8 mouse cellular contexts compared by ENCODE assay signal in the genomic region with DNA sequence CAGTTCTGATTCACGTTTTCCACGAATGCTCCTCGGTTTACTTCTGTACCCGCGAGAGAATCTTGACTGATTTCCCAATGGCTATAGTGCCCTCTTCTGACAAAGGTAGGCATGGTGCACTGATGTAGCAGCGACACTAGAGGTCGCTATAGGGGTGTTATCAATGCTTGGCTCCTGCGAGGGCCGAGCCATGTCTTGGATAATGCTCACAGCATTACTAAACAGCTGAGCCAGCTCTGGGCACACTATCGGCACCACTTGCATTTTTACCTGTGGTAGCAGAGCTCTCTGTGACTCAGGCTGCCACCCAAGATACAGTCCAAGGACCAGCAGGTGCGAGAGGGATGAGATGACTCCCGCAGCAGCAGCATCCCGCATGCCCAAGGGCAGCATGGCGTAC. TPM values are rescaled to one million over a fixed set of nuclear protein-coding genes. Genes with fewer than 3 reads are reported as not detected.
DNase-seq lines count a peak whose midpoint lies in the region; ATAC-seq and TF ChIP-seq lines count a peak whose summit lies in the region.

No protein-coding gene starts in this region.

- H3K4me2 ChIP-seq in hindbrain, embryonic 16.5 days (ENCODE audit: low read length), result peak overlapping the region; percentile 50

- H3K27ac ChIP-seq in left cerebral cortex, adult 2 months, result no peak overlapping the region
- no peak overlapping the region for H3K27ac ChIP-seq in cerebellum, adult 2 months (ENCODE audit: insufficient read depth, low read length)
- H3K27ac ChIP-seq in hindbrain, embryonic 16.5 days (ENCODE audit: low read depth, low read length), result no peak overlapping the region

- no peak for TF ChIP-seq POLR2A in cerebellum, adult 2 months (IDR thresholded peaks at IDR 0.05; ENCODE audit: borderline replicate concordance, insufficient read depth, low read length)

- no peak overlapping the region for H3K4me3 ChIP-seq in left cerebral cortex, adult 2 months
- peak overlapping the region; percentile 11 for H3K4me3 ChIP-seq in cerebellum, adult 2 months (replicated peaks; ENCODE audit: insufficient read depth, low read depth, low read length)
- peak overlapping the region; percentile 27 for H3K4me3 ChIP-seq in hindbrain, embryonic 16.5 days (ENCODE audit: low read length)

- WGBS in cerebellum, adult 2 months, result 13% methylated on average over 14 of the region's 14 CpGs
- 10% methylated on average over 14 of the region's 14 CpGs for WGBS in hindbrain, embryonic 16.5 days

- peak overlapping the region; percentile 25; the same call in 1 of the 2 replicates for H3K9ac ChIP-seq in hindbrain, embryonic 16.5 days (ENCODE audit: low read depth, low read length)

- no peaks in the 10 kb centered on the region for H3K36me3 ChIP-seq in hindbrain, embryonic 16.5 days (ENCODE audit: control insufficient read depth, insufficient read depth, low read length)

- intact Hi-C loops in left cerebral cortex, adult 2 months (cut with DNase I), result loop anchor here (1.0 to 5.0 kb wide), 3 partner anchors 41 to 137 kb away; a partner anchor contains a TSS
- intact Hi-C loops in left cerebral cortex, postnatal 25 days (cut with DNase I), result loop anchor here (2.0 kb wide), 2 partner anchors 83 to 137 kb away; no protein-coding TSS in a partner anchor

- no peaks in the 10 kb centered on the region for H3K4me1 ChIP-seq in cerebellum, adult 2 months (ENCODE audit: control insufficient read depth, insufficient read depth, low read length)
- peaks cover 13% of the 10 kb centered on the region for H3K4me1 ChIP-seq in hindbrain, embryonic 16.5 days (ENCODE audit: control insufficient read depth, insufficient read depth, low read depth, low read length)

- no peaks in the 10 kb centered on the region; the same call in 1 of the 2 replicates for H3K27me3 ChIP-seq in cerebellum, adult 2 months (ENCODE audit: control insufficient read depth, insufficient read depth, low read length)
- peaks cover 36% of the 10 kb centered on the region for H3K27me3 ChIP-seq in hindbrain, embryonic 16.5 days (replicated peaks; ENCODE audit: control insufficient read depth, insufficient read depth, low read length)

- peak; percentile 54 to 55 for DNase-seq in left cerebral cortex, adult 2 months (ENCODE audit: extremely low spot score in 1 of 2, low spot score in 2 of 2)
- DNase-seq in left cerebral cortex, adult 11 months (ENCODE audit: low spot score), result no peak
- DNase-seq in cerebellum, adult 2 months, result peak; percentile 60 to 71
- peak; percentile 89 for DNase-seq in forelimb bud, embryonic 11.5 days (ENCODE audit: low read depth, low spot score)
- DNase-seq in left cerebral cortex, postnatal 25 days (ENCODE audit: low spot score in 2 of 2), result peak; percentile 50 to 77
- DNase-seq in mesoderm, embryonic 11.5 days (ENCODE audit: low read depth, low spot score), result peak; percentile 87
- DNase-seq in spleen, postnatal 36 days (ENCODE audit: low spot score in 2 of 2), result peak; percentile 45 to 51

- peak; percentile 90 for ATAC-seq in hindbrain, embryonic 16.5 days

- peak; percentile 98 for TF ChIP-seq CTCF in left cerebral cortex, adult 2 months (IDR thresholded peaks at IDR 0.05)
- TF ChIP-seq CTCF in cerebellum, adult 2 months (IDR thresholded peaks at IDR 0.05; ENCODE audit: borderline replicate concordance, insufficient read depth, low read depth, low read length), result peak; percentile 93

- no peaks in the 10 kb centered on the region for H3K9me3 ChIP-seq in hindbrain, embryonic 16.5 days (ENCODE audit: control insufficient read depth, low read length)

RNA-seq across cellular contexts. Expression of a gene that starts 2.6 kb away (rescaled TPM):
- 1 to 10 TPM; 3.0 to 6.3 TPM for total RNA-seq in left cerebral cortex, adult 2 months (2021)
- 4.0 and 4.1 TPM in 2 replicates for polyA plus RNA-seq in cerebellum, adult 2 months (2012; rRNA removed)
- 3.5 and 5.1 TPM in 2 replicates for polyA plus RNA-seq in hindbrain, embryonic 16.5 days (2015; fragmentation: Nextera tagmentation; extraction: Ambion mirVana)
- total RNA-seq in left cerebral cortex, postnatal 25 days (2021), result 1 to 10 TPM; 3.8 to 7.1 TPM

RNA-seq across cellular contexts. Expression of a gene that starts 7.4 kb away (rescaled TPM):
- 1 to 10 TPM; 1.2 to 1.3 TPM for total RNA-seq in left cerebral cortex, adult 2 months (2021)
- 0.39 and 0.60 TPM in 2 replicates for polyA plus RNA-seq in cerebellum, adult 2 months (2012; rRNA removed)
- polyA plus RNA-seq in hindbrain, embryonic 16.5 days (2015; fragmentation: Nextera tagmentation; extraction: Ambion mirVana), result 2.3 and 3.6 TPM in 2 replicates
- under 1 TPM in 1 of 2 experiments, not detected in 1; 0.96 TPM for total RNA-seq in left cerebral cortex, postnatal 25 days (2021)

RNA-seq across cellular contexts. Expression of a gene that starts 15.5 kb away (rescaled TPM):
- total RNA-seq in left cerebral cortex, adult 2 months (2021), result under 1 TPM; 0.33 to 0.50 TPM
- 0.33 and 0.36 TPM in 2 replicates for polyA plus RNA-seq in cerebellum, adult 2 months (2012; rRNA removed)
- polyA plus RNA-seq in hindbrain, embryonic 16.5 days (2015; fragmentation: Nextera tagmentation; extraction: Ambion mirVana), result 0.22 and 0.79 TPM in 2 replicates
- under 1 TPM; 0.25 to 0.39 TPM for total RNA-seq in left cerebral cortex, postnatal 25 days (2021)

RNA-seq across cellular contexts. Expression of a gene that starts 20.1 kb away (rescaled TPM):
- total RNA-seq in left cerebral cortex, adult 2 months (2021), result under 1 TPM; 0.33 to 0.38 TPM
- polyA plus RNA-seq in cerebellum, adult 2 months (2012; rRNA removed), result 0.07 and 0.08 TPM in 2 replicates
- polyA plus RNA-seq in hindbrain, embryonic 16.5 days (2015; fragmentation: Nextera tagmentation; extraction: Ambion mirVana), result 0.47 and 0.66 TPM in 2 replicates
- total RNA-seq in left cerebral cortex, postnatal 25 days (2021), result under 1 TPM; 0.25 to 0.32 TPM

RNA-seq across cellular contexts. Expression of a gene that starts 23.1 kb away (rescaled TPM):
- 1 to 10 TPM; 2.5 to 2.7 TPM for total RNA-seq in left cerebral cortex, adult 2 months (2021)
- 10.5 and 15.2 TPM in 2 replicates for polyA plus RNA-seq in cerebellum, adult 2 months (2012; rRNA removed)
- polyA plus RNA-seq in hindbrain, embryonic 16.5 days (2015; fragmentation: Nextera tagmentation; extraction: Ambion mirVana), result 0.17 and 0.63 TPM in 2 replicates
- total RNA-seq in left cerebral cortex, postnatal 25 days (2021), result 1 to 10 TPM; 1.6 to 2.3 TPM
